Mouse (Mus musculus) megakaryocyte, embryonic 14.5 days (primary cell): Measurements from ENCODE around the gene Gm17662.

Source experiments
- FLI1 ChIP-seq: IDR thresholded peaks from 2 replicates; pipeline ENCODE4 v1.6.1; 2012; ENCODE audit warnings: low read length, inconsistent platforms, mixed read lengths
- GATA1 ChIP-seq: IDR thresholded peaks from 3 replicates; pipeline ENCODE4 v1.6.1; 2012; ENCODE audit warnings: mixed read lengths, low read length, inconsistent platforms, borderline replicate concordance

DNA sequence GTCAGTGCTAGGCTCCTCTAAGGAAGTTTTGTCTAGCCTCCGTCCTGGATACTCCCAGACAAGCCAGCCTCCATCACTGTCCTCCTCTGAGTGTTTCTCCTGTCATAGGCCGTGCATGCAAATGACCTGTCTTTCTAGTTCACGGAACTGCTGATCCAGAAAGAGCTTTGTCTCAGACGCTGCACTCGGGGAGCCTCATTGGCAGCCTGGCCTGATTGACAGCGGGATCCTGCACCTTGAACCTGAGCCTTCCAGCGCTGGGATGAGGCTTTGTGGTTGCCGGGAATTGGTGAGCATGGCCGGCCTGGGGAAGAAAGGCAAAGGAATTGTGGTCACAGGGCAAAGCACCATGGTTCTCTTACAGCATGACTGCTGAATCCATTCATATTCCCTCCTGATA is 30.4 kb downstream of the Gm17662 start:
- no peak for TF ChIP-seq GATA1
- no peak for TF ChIP-seq FLI1
